Mouse (Mus musculus): ENCODE measurements around the gene 4921501E09Rik. TPM values are rescaled to one million over a fixed set of nuclear protein-coding genes. Genes with fewer than 3 reads are reported as not detected.

The 4921501E09Rik gene
- total RNA-seq (2023), result not detected

DNA sequence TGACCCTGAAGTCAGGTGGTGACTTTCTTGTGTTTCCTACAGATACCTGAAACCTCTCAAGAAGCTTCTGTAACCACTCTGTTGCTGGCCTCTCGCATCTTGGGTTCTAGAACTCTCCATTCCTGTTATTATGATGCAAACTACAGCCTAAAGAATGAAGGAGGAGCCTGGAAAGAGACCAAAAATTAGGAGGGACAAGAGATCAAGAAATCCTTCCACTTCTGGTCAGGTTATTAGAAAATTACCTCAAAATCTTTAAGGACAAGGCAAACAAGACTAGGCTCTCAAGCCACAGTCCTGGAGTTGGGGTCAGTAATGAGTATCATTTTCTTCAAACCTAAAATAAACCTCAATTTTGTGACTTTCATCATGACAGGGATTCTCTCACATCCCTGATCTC is at the start of gene 4921501E09Rik:
4921501E09Rik (minus strand) TSS at position 101 of the 400 bp plus-strand sequence.

DNA sequence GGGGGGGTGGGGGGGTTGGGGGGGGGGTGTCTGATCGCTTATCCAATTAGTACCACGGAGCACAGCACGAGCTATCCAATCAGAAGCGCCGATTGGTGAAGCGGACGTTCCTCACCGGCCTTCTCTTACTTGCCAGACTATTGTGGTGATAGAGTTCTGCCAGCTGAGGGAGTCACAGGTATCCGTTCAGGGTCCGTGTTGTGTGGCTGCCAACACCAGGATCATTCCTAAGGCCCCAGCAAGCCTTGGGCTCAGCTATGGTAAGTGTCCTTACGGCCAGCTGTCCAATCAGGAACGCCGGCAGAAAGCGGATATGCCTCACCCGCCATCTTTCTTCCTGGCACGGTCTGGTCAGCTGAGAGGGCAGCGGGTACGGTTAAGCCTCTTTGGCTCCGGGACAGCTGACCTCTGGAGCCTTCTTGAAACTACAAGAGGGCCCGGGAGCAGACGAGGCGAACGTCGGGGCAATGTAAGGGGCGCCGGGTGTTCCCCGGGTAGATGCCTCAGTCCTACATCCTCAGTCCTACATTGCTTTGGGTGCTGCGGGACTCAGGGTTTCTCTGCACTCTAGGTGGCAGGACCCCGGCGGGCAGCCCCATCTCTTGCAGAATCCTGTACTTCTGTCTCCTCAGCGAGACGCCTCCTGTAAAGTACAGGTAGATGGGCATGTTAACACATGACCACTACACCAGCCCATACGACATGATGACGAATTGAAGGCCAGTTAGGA is 21.5 kb upstream of the 4921501E09Rik start, which contains the start of gene Zfp563:
Zfp563 (plus strand) TSS at position 91 of the 730 bp plus-strand sequence.

DNA sequence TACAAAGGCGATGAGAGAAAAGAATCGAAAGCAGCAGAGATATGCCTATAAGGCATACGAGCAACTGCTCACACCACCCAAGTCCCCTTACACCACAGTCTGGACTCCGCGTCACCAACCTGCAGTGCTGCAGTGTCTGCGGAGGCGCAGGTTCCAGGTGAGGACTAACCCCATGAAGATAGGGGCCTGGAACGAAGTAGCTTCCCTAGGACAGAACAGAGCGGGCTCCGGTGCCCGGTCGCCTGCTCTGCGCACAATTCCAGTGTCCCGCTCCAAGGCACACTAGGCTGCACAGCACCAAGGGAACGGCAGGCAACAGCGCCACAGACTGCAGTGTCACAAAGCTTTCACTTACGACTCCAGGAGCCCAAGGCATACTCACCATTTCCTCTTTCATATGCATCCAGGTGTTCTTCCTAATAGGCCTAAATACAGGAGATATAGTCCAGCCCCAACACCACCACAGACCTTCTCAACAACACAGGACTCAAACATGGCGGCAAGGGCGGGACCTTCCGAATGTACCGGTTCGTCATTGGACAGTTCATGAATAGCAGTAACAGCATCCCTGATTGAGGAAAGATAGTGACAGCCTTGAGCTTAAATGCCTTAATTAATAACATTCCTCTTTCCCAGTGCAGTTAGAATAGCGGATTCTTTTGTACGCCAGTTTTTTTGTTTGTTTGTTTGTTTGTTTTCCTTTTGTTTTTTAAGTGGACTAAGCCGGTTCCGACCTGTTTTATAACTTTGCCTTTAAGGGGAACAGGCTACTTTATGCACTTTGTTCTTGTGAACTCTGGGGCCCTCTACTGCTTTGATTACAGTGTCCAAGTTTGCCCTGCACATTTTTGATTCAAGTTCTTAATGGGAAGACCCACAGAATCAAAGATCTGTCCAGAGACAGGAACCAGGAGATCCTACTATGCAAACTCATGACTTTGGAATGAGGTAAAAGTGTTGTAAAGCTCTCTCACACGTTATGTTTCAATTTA is 34.7 kb downstream of the 4921501E09Rik start, which contains the start of gene Zfp763:
Zfp763 (minus strand) TSS at position 503 of the 992 bp plus-strand sequence.

Other genes starting within 250 kb of the 4921501E09Rik start
- gene Zfp799, start 237.8 kb downstream of the 4921501E09Rik start, total RNA-seq (2023), result 10 to 100 TPM in 1 of 2 experiments, 1 to 10 TPM in 1; 9.0 to 10.3 TPM
- 10 to 100 TPM; 11.5 to 16.9 TPM for gene Zfp870, start 176.4 kb downstream of the 4921501E09Rik start, total RNA-seq (2023)
- not detected for gene Cyp4f14, start 150.7 kb downstream of the 4921501E09Rik start, total RNA-seq (2023)
- 100 to 1,000 TPM in 1 of 2 experiments, 10 to 100 TPM in 1; 96.6 to 113 TPM for gene Cyp4f13, start 120.7 kb downstream of the 4921501E09Rik start, total RNA-seq (2023)
- gene Zfp472, start 102.2 kb downstream of the 4921501E09Rik start, total RNA-seq (2023), result 10 to 100 TPM; 17.5 to 19.6 TPM
- 10 to 100 TPM; 15.1 to 15.2 TPM for gene Zfp952, start 74.9 kb downstream of the 4921501E09Rik start, total RNA-seq (2023)
- gene Zfp763, start 34.7 kb downstream of the 4921501E09Rik start, total RNA-seq (2023), result 1 to 10 TPM; 5.7 to 7.1 TPM
- gene Zfp563, start 21.3 kb upstream of the 4921501E09Rik start, total RNA-seq (2023), result 1 to 10 TPM; 6.6 to 8.5 TPM
- gene Morc2b, start 71.6 kb upstream of the 4921501E09Rik start, total RNA-seq (2023), result not detected
- gene Olfr55, start 100.4 kb upstream of the 4921501E09Rik start, total RNA-seq (2023), result not detected
- not detected for gene Olfr239, start 123.2 kb upstream of the 4921501E09Rik start, total RNA-seq (2023)
- not detected for gene Olfr1564, start 153.6 kb upstream of the 4921501E09Rik start, total RNA-seq (2023)
- 1 to 10 TPM; 6.8 to 7.7 TPM for gene Zfp955a, start 187.1 kb upstream of the 4921501E09Rik start, total RNA-seq (2023)
- not detected for gene Olfr63, start 196.6 kb upstream of the 4921501E09Rik start, total RNA-seq (2023)
- gene Zfp955b, start 221.5 kb upstream of the 4921501E09Rik start, total RNA-seq (2023), result 1 to 10 TPM; 7.9 to 8.0 TPM